Mouse (Mus musculus) left cerebral cortex, postnatal 36 days (tissue): Measurements from ENCODE around the gene Tmem8. TPM values are rescaled to one million over a fixed set of nuclear protein-coding genes. Genes with fewer than 3 reads are reported as not detected.
"Not testable (repeated sequence)": the region's sequence is repeated elsewhere in the genome, so short reads cannot be mapped to it uniquely, and the experiment has no call there.

Experiments
- DNase-seq, 2 experiments: peaks; one replicate each; pipeline ENCODE4 v3.0.0; 2021 to 2022; ENCODE audit warnings: low spot score in 2 of 2, mixed read lengths in 1 of 2
- intact Hi-C: fragments of 180-260 bp; cut with DNase I; formaldehyde crosslinking; loops from one replicate; pipeline ENCODE4 v1.15.1; 2025
- total RNA-seq, 2 experiments: library from RNA; stranded (reverse); gene quantifications; 2 replicates each; pipeline ENCODE4 v1.2.3; 2021

The Tmem8 gene
- total RNA-seq, 2 experiments from 2014 or later = 13.9 to 14.0 TPM

DNA sequence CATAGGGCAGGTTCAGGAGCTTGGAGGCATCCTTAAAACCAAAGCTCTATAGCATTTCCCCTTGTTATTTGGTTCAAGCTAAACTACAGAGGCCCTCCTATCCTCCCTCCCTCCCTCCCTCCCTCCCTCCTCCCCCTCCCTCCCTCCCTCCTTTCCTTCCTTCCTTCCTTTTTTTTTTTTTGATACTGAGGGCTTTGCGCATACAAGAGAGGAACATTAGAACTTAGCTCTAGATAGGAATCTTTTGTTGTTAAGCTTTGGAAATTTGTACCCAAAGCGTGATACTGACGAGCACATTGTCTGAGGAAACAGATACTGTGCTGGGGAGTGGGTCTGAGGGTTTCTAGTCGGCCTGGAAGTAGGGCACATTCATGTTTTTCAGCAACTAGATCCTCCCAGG, 7.5 kb upstream of the Tmem8 start:
- intact Hi-C loops = no loop called here
- DNase-seq = no peak

DNA sequence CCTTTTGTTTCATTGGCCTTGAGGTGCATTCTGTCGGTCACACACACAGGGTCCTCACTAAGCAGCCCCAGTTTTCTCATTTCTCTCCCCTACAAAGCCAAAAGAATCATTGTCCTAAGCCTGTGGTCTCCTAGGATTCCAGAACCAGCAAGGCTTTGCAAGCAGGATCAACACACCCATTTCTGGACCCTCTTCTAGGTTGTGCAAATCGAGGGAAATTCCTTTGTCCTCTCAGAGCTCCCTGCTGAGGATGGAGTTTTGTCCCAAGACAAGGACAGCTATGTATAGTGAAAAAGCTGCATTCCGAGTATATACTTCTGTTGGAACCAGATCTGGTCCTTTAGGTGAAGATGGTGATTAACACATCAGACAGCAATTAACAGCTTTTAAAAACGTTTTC, 2.9 kb upstream of the Tmem8 start:
- intact Hi-C loops = no loop called here
- no peak for DNase-seq

DNA sequence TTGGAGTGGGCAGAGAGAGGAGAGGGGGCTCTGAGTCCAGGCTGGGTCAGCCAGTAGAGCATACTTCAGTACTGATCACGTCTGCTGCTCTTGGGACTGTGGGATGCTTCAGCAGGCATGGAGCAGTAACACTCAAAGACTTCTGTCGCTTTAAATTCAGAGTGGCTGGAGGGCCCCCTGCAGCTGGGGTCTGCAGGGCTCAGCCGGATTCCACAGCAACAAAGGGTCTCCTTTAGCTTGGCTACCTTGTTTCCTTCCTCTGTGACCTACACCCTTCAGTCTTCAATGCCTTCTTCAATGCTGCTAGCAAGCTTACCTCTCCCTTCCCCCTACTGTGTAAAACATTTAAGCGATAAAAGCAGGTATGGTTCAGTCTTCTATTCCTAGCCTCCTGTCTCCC, 2.1 kb upstream of the Tmem8 start:
- intact Hi-C loops = no loop called here
- no peak for DNase-seq

GRCm38 (mm10) chr17:26111722-26112121, 1.4 kb upstream of the Tmem8 start:
- no peak for DNase-seq
- intact Hi-C loops = no loop called here

GRCm38 (mm10) chr17:26112751-26113150, 348 bp upstream of the Tmem8 start:
- DNase-seq = no peak
- intact Hi-C loops = no loop called here

DNA sequence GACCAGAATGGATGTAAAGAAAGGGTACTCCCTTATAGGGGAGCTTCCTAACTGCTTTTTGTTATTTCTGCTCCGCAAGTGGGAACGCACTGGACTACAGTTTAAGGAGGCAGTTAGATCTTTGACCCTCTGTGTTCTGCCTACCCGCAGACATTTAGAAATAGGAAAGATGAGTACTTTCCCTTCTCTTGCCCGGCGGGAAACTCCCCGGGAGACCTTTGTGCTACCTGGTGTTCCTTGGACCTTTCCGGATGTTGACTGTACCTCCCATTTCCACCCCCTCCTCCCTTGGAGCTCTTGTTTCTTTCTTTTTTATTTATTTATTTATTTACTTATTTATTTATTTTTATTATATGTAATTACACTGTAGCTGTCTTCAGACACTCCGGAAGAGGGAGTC, 962 bp downstream of the Tmem8 start:
- no peak for DNase-seq
- intact Hi-C loops = no loop called here

GRCm38 (mm10) chr17:26114461-26114860, 1.4 kb downstream of the Tmem8 start:
- intact Hi-C loops, DNase-seq: not testable (repeated sequence)

DNA sequence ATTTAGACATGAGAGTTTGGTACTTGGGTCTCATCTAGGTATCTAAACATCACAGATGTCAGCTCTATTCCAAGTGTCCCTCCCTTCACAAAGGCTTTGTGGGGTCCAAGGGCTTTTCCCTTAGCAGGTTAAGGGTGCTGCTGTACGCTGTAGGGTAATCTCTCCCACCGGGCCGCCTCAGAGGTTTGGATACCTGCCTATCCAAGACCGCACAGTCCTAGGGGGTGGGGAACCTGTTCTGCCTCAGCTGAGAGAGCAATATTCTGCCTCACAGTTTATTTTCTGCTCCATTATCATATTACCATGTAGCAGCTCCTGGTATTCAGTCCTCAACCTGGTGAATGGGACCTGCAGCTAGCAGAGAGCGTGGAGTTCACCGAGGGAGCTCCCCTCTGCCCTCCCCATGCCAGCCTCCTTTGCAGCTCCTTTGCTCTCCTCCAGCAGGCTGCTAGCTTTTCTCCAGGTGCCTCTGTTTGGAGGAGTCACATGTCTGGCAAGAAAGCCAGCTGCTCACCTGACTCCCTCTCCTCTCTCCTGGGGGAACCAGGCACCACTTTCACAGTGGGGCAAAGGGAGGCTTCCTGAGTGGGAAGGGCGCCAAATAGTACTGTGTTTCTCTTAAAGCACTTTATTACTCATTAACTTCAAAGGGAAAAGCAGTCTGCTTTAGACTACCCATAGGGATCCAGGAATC, 2.3 kb downstream of the Tmem8 start:
- no peak for DNase-seq

DNA sequence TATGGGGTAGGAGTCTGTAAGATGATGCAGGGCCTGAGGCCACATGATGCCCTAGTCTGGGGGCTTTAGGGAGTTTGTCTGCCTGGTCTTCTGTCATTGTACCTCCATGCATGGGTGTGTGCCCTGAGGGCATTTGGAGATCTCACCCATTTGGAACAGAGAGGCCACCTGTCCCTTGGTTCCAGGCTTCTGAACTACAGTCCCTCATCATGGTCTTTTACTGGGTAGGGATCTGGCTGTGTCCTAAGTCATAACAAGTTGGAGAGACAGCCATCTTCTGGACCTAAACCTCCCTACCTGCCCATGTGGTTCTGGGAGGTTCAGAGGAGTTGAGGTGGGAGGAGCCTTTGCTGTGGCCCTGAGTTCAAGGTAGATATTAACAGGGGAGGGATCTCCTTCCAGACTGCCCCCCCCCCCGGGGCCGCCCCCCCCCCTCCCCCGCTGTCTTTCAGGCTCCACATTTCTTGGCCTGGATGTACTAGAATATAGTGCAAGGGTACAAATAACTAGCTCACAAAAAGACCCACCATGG, 2.9 kb downstream of the Tmem8 start:
- no peak for DNase-seq
- intact Hi-C loops = no loop called here

More for the DNA sequence above, 2.3 kb downstream of the Tmem8 start:
- intact Hi-C loops = no loop called here

GRCm38 (mm10) chr17:26116503-26117258, 3.6 kb downstream of the Tmem8 start:
- intact Hi-C loops = no loop called here
- no peak for DNase-seq

DNA sequence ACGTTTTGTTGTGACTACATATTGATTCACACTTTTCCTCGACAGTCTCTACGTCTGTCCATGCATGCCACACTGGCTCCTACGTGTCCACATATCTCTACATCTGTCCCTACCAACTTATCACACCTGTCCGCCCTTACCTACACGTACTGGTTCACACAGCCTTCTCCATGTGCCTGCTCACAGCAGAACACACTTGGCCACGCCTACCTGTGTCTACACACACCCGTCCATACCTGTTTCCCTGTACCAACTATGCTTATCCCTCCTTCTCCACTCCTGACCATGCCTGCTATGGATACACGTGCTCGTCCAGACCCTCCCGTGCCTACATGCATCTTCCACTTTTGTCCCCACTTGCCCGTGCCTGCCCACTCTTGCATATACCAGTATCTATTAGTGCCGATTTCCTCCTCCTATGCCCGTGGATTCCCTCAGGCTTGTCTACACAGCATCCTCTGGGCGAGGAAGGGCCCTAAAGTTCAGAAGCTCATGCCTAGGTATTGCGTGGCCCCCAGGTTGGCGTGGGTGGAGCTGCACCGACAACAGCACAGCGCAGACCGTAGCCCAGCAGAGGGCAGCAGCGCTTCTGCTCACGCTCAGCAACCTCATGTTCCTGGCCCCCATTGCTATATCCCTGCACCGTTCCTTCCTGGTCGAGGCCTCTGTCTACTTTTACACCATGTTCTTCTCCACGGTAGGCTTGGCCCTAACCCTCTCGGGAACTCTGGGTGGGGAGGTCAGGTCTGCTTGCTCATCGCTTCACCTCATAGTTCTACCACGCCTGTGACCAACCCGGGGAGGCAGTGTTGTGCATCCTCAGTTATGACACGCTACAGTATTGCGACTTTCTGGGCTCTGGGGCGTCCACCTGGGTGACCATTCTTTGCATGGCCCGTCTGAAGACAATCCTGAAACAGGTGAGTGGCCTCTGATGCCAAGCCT, 6.9 kb downstream of the Tmem8 start:
- intact Hi-C loops = no loop called here
- peak; percentile 35 to 44 for DNase-seq

GRCm38 (mm10) chr17:26122431-26123140, 9.5 kb downstream of the Tmem8 start:
- intact Hi-C loops = no loop called here
- DNase-seq = no peak

GRCm38 (mm10) chr17:26123267-26123684, 10.2 kb downstream of the Tmem8 start, which contains the start of gene Mrpl28:
Mrpl28 (plus strand) TSS chr17:26123500.
- intact Hi-C loops = no loop called here
- peak; percentile 85 to 87 for DNase-seq

DNA sequence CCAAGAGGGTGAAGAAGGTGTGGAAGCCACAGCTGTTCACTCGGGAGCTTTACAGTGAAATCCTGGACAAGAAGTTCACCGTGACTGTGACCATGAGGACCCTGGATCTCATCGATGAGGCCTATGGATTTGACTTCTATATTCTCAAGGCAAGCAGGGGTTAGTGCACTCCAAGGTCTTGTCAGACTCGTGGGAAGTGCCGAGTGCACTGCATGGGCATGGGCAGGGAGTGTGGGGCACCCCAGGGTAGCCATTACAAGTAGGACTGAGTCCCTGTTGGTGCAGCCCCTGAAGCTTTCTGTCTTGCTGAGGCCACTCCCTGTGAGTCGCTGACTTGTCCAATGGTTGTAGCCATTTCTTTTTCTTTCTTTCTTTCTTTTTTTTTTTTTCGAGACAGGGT, 11.5 kb downstream of the Tmem8 start:
- DNase-seq = no peak
- intact Hi-C loops = no loop called here

DNA sequence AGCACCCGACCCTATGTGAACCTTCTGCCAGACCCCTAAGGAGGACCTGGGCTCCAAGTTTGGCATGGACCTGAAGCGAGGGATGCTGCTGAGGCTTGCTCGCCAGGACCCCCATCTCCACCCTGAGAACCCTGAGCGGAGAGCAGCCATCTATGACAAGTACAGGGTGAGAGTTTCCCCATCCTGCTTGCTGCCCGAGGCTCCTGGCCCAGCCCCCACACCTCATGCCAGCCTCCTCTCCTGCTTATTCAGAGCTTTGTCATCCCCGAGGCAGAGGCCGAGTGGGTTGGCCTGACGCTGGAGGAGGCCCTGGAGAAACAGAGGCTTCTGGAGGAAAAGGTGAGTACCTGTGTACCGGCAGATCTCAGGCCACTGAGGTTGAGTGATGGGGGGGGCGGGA, 12.1 kb downstream of the Tmem8 start:
- intact Hi-C loops = no loop called here
- no peak for DNase-seq

DNA sequence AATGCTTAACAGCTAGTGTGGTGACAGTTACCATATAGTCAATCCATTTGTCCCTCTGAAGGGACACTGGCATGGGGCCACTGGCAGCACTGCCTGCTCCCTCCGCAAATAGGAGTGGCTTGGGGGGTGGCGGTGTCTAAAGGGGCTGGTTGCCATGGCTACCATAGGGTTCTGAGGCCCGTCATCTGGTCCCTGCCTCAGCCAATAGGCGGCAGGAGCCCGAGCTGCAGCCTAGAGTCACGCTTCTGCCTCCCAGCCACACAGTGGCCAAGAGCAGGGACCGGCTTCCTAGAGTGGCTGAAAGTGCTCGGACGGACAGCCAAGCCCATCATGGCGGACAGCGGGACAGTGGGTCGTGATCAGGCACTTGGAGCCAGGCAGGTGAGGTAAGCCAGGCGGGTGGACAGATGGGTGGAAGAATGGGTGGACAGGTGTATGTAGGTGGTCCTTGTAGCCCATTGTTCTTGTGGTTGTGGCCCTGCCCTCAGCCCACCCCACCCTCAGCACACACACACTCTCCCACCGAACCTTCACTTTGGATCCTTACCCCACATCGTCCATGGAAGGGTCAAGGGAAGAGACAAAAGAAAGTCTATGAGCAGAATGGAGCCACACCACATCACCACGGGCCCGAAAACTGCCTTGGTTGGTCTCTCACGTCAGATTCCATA, 18.1 kb downstream of the Tmem8 start:
- intact Hi-C loops = no loop called here

DNA sequence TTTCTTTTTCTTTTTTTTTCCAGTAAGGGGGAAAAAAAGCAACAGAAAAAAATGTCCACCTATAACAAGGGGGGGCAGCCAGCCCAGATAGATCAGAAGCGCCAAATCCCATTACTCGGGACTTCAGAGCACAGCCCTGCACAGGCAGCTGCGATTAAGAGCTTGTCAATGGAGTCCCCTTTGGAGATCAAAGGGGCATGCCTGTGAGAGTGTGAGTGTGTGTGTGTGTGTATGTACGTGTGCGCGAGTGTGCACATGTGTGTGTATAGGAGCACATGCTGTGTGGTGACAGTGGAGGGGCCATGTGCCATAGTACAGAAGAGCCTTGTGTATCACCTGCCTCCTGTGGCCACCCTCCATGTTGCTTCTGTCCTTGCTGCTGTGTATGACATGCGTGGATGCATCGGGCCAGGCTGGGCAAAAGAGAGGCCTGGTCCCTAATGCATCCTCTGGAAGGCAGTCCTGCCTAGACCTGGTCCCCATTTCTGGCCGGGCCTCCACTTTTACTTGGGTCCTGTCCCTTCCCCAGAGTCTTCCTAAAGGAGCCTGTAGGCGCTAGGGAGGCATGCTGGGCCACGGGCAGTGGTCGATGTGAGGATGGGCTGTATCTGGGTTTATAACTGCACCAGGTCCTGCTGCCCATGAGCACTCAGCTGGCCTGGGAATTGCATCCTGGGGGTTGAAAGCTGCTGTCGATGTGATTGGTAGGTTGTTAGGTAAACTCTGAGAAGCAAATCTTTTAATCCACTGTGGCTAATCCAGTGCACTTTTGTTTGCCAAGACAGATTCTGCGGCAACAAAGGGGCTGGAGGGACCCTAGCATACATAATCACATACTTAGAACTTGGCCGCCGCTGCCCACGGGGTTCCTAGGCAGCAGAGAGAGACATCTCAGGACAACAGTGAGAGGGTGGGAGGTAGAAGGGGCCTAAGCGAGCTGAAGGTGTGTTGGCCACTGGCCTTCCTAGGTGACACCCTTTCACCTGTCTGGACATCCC, 19.1 kb downstream of the Tmem8 start:
- intact Hi-C loops = no loop called here
- DNase-seq = no peak

More for the DNA sequence above, 18.1 kb downstream of the Tmem8 start:
- no peak for DNase-seq
